Mouse (Mus musculus) brain, embryonic 18.5 days (tissue): ENCODE data around the gene Tnfrsf22.
"Not testable (repeated sequence)": the region's sequence is repeated elsewhere in the genome, so short reads cannot be mapped to it uniquely, and the experiment has no call there.

Experiments
- DNase-seq: peaks from one replicate; pipeline ENCODE4 v3.0.0-alpha.2; 2012; ENCODE audit warnings: low read depth, low spot score

Tnfrsf22 gene

DNA sequence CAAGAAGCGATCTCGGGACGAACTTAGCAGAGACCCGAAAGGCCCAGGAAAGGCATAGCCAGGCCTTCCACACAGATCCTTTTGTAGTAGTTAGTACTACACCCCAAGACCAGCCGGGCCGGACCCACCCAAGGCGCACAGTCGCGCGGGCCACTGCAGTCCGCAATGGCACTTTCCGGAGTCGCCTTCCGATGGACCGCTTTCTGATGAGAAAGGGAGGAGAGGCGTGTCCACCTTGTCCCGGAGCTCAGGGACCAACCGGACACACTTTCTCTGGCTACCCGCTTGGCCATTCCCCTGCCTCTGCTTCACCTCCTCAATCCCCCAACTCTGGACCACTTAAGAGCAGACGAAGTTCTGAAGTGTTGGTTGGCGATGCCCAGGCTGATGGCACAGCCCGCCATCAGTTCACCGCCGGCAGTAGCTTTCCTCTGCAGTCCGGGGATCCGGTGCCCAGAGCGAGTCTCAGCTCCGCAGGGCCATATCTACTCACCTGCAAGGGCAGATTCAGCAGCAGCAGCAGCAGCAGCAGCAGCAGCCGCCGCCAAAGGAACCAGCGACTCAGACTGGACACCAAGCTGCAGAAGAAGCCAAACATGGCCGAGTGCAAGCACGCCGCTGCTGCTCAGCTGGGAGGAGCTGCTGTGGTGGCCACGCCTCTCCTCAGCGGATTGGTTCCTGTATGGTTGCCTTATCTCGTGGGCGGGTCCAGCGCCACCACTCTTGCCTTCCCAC, at the start of gene Tnfrsf22:
Tnfrsf22 (minus strand) TSS at position 628 of the 735 bp plus-strand sequence.
- DNase-seq = peak; percentile 1

DNA sequence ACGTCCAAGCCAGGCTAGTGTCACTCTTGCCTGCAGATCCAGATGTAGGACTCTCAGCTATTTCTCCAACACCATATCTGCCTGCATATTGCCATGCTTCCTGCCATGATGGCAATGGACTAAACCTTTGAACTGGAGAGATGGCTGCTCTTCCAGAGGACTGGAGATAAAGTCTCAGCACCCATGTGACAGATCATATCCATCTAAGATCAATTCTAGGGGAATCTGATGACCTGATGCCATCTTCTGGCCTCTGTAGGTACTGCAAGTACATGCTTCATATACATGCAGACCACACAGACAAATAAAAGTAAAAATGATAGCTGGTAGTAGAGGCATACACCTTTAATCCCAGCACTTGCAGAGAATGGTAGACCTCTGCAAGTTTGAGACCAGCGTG, 46.7 kb upstream of the Tnfrsf22 start:
- DNase-seq = no peak

- DNase-seq = no peak
These were observed 45.1 kb upstream of the Tnfrsf22 start for GRCm38 (mm10) chr7:143694550-143694949.

DNA sequence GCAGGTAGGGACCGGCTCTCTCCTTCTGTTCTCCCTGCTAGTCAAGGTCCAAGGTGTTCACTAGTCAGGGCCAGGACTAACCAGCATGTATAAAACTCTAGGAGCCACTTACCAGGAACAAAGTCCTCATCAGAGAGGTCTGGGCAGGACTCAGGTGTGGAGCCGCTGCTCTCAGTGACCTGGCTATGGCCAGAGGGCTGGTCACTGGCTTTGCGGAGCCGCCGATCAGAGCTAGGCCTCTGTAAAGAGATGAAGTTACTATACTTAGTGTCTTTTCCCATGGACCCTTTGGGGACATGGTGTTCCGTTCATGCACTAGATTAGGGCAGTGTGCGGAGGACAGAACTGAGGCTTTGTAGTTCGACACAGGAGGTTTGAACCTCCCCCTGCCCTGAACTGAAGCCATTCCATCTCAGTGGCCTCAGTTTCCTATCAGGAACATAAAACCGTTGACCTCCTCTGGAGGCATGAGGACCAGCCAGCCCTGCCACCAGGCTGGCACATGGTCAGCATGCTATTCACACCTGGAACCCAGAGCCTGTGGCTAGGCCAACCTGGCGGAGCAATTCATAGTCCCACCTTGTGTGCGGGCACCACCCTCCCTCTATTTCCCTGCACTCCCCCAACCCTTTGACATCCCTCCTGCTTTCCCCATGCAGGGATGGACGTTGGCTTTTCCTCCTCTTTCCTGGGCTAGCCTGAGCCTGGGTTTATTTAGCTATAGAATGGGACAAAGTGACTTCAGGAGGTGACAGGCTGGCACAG, 43.5 kb upstream of the Tnfrsf22 start:
- DNase-seq = no peak

DNA sequence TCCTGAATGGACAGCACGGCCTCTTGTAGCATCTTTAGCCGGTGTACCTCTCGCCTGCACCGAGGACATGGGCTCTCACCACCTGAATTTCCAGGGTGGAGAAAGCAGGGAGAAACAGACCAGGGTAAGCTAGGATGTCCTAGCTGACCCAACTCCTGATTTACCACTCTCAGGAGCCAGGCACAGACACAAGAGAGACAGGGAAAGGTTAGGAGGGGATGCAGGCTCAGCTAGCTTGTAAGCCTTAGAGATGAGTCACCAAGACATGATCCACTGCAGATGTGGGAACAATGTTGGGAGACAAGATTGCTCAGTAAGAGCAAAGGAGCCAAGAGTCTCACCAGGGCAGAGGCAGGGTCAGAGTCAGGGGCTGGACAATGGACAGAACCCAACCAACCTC, 42.4 kb upstream of the Tnfrsf22 start:
- no peak for DNase-seq

- DNase-seq = no peak
These were observed 41.7 kb upstream of the Tnfrsf22 start for GRCm38 (mm10) chr7:143691181-143691580.

DNA sequence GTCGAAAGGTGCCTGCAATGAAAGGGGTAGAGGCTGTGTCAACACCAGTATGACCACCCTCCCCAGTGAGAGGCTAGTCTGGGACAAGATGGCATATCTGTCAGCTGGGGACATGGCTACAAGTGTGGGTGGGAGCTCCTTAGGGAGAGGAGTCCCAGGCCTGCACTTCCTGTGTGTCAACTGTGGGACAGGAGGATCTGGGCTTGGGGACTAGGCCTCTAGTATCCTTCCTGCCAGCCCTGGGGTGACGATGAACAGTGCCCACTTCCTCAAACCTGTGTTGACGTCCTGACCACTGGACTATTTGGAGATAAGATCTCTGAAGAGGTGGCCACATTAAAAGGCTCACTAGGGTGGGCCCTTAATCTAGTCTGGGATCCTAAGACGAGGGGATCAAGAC, 40.5 kb upstream of the Tnfrsf22 start:
- no peak for DNase-seq

DNA sequence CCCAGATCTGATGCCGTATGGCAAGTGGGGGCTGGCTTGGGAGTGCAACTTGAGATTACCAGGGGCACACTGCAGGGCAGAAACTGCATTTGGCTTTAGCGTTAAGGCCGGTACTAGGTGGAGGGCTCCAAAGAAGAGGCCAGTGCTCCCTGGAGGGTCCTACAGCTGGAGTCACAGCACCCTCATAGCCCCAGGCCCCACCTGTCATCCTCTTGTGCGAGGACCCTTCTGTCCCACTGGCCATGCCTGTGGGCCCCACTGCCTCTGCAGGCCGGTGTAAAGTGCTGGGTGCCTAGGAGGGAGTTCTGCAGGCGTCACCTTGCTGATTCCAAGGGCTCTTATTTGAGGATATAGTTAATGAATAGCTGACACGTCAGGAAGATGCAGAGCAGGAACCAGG, 40.0 kb upstream of the Tnfrsf22 start:
- DNase-seq = no peak

- not testable (repeated sequence) for DNase-seq
These were observed 37.2 kb upstream of the Tnfrsf22 start for GRCm38 (mm10) chr7:143686676-143687075.

DNA sequence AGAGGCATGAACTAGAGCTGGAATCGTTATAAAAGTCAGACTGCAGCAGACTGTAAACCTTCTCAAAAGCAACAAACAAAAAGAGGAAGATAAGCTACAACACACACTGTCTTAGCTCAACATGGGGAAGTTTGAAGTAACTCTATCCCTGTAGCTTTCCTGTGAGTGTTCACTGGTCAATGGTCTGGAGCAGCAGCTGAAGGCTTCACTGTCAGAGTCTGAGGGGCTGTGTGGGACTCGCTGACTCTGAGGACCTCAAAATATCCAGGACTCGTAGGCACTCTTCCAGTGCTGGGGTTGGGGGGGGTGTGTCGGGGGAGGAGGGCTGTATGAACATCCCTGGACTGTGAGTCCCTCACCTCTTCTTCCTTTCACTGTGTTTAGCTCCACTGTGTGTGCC, 36.7 kb upstream of the Tnfrsf22 start:
- DNase-seq = not testable (repeated sequence)

DNA sequence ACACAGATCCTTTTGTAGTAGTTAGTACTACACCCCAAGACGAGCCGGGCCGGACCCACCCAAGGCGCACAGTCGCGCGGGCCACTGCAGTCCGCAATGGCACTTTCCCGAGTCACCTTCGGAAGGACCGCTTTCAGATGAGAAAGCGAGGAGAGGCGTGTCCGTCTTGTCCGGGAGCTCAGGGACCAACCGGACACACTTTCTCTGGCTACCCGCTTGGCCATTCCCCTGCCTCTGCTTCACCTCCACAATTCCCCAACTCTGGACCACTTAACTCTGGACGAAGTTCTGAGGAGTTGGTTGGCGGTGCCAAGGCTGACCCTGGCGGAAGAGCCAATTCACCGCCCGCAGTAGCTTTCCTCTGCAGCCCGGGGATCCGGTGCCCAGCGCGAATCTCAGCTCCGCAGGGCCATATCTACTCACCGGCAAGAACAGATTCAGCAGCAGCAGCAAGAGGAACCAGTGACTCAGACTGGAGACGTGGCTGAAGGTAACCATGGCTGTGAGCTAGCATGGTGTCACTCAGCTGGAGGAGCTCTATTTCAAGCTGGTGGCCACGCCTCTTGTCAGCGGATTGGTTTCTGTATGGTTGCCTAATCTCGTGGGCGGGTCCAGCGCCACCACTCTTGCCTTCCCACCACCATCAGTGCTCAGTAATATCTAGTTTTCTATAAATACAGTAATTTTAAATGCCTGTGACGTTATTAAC, 36.1 kb upstream of the Tnfrsf22 start, which contains the start of gene Tnfrsf23:
Tnfrsf23 (minus strand) TSS at position 514 of the 709 bp plus-strand sequence.
- no peak for DNase-seq

GRCm38 (mm10) chr7:143684569-143684968, 35.1 kb upstream of the Tnfrsf22 start:
- not testable (repeated sequence) for DNase-seq

GRCm38 (mm10) chr7:143681566-143681965, 32.1 kb upstream of the Tnfrsf22 start:
- DNase-seq = no peak

DNA sequence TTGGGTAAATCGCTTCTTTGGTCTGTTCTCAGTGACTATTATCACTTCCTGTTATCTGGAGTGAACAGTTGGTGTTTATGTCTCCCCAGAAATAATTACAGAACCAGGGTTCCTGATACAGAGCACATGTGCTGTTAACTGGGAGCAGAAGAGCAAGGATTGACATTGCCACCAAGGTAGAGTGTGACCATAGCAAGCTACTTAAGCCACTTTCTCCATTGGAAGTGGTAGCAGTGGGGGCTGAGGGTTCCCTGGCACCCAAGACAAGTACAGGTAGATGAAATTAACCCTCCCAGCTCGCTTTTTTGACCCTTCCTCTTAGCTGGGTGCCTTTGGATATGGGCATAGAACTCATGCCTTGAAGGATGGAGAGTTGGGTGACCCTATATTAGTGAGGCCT, 31.4 kb upstream of the Tnfrsf22 start:
- not testable (repeated sequence) for DNase-seq

- DNase-seq = not testable (repeated sequence)
These were observed 30.2 kb upstream of the Tnfrsf22 start for GRCm38 (mm10) chr7:143679650-143680049.

DNA sequence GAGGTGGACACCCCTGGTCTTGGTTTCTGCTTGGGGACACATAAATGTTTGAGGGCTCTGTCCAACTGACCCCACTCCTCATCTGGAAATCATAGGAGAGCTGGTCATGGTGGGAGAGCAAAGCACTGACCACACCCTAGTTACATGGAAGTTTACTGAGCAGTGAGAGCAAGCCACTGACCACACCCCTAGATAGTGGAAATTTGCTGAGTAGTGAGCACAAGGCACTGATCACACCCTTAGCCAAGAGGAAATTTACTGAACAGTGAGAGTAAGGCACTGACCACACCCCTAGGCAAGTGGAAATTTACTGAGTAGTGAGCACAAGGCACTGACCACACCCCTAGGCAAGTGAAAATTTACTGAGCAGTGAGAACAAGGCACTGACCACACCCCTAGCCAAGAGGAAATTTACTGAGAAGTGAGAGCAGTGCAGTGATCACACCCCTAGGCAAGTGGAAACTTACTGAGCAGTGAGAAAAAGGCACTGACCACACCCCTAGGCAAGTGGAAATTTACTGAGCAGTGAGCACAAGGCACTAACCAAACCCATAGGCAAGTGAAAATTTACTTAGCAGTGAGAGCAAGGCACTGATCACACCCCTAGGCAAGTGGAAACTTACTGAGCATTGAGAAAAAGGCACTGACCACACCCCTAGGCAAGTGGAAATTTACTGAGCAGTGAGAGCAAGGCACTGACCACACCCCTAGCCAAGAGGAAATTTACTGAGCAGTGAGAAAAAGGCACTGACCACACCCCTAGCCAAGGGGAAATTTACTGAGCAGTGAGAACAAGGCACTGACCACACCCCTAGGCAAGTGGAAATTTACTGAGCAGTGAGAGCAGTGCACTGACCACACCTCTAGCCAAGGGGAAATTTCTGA, 17.2 kb upstream of the Tnfrsf22 start:
- no peak for DNase-seq

GRCm38 (mm10) chr7:143663470-143663869, 14.0 kb upstream of the Tnfrsf22 start:
- no peak for DNase-seq

DNA sequence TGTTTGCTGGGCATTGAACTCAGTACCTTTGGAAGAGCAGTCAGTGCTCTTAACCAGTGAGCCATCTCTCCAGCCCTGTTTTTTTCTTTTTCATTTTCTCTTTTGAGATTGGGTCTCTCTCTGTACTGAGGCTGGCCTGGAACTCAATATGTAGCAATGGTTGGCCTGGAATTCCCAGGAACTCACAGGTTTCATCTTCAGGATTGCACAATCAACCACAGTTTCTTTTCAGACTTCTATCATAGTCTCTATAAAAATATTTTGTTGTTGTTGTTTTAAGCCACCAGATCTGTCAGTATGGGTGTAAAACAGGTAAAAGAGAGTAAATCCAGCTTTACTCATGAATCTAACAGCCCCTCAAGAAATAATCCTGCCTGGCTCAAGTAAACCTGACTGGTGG, 11.3 kb upstream of the Tnfrsf22 start:
- no peak for DNase-seq

DNA sequence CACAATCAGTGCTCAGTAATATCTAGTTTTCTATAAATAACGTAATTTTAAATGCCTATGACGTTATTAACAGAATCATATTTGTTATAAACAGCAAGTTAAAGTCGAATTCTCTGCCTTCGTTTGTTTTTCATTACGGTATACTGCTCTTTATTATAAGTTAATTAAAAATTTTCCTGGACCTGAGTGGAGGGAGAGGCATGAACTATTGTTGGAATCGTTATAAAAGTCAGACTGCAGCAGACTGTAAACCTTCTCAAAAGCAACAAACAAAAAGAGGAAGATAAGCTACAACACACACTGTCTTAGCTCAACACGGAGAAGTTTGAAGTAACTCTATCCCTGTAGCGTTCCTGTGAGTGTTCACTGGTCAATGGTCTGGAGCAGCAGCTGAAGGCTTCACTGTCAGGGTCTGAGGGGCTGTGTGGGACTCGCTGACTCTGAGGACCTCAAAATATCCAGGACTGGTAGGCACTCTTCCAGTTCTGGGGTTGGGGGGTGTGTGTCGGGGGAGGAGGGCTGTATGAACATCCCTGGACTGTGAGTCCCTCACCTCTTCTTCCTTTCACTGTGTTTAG, 397 bp upstream of the Tnfrsf22 start:
- DNase-seq = not testable (repeated sequence)

GRCm38 (mm10) chr7:143643949-143644348, 5.5 kb downstream of the Tnfrsf22 start:
- DNase-seq = not testable (repeated sequence)

- no peak for DNase-seq
These were observed 12.8 kb downstream of the Tnfrsf22 start for GRCm38 (mm10) chr7:143636674-143637073.
